Mouse (Mus musculus) layer of hippocampus, postnatal 14 days (tissue): ENCODE data around the gene Mlh1. TPM values are rescaled to one million over a fixed set of nuclear protein-coding genes. Genes with fewer than 3 reads are reported as not detected.

ENCODE experiments used
- total RNA-seq, 2 experiments: library from RNA; stranded (reverse); gene quantifications; 2 replicates each; pipeline ENCODE4 v1.2.3; 2021

The Mlh1 gene
- total RNA-seq, 2 experiments from 2014 or later: 19.3 to 21.9 TPM

Other genes with a start within 250 kb of the Mlh1 start
- gene Ccrl2, start 214.3 kb downstream of the Mlh1 start, total RNA-seq: 1 to 10 TPM in 1 of 2 experiments, under 1 TPM in 1; 0.92 to 1.8 TPM
- gene Lrrfip2, start 154.2 kb downstream of the Mlh1 start, total RNA-seq: 10 to 100 TPM; 26.3 to 29.0 TPM
- gene Epm2aip1, start 138 bp upstream of the Mlh1 start, total RNA-seq: 10 to 100 TPM; 78.4 to 80.7 TPM
- 100 to 1,000 TPM; 112 to 139 TPM for gene Trank1, start 39.9 kb upstream of the Mlh1 start, total RNA-seq
- 1 to 10 TPM; 6.7 to 7.9 TPM for gene Dclk3, start 167.3 kb upstream of the Mlh1 start, total RNA-seq